Mouse (Mus musculus): ENCODE results near the gene Cfap58.

GRCm38 (mm10) chr19:47910751-47911150 is 26.7 kb upstream of the Cfap58 start:
- no peak for TF ChIP-seq CTCF (IDR thresholded peaks at IDR 0.05; ENCODE audit: control insufficient read depth, insufficient read depth, insufficient replicate concordance, low read depth, low read length)
- no peak for TF ChIP-seq POLR2A (IDR thresholded peaks at IDR 0.05; ENCODE audit: control insufficient read depth, low read depth, low read length)

Data from testis, adult 2 months (tissue).